Mouse (Mus musculus) cerebellum, adult 2 months (tissue): Measurements from ENCODE around the gene Lrrc56.

Experiments used
- CTCF ChIP-seq: fragments of 200-500 bp; IDR thresholded peaks from 2 replicates; pipeline ENCODE4 v1.5.1; 2011; ENCODE audit warnings: low read depth, mild to moderate bottlenecking, control low read depth, low read length, moderate library complexity, borderline replicate concordance; ENCODE audit not compliant: insufficient read depth
- POLR2A ChIP-seq: fragments of 200-500 bp; IDR thresholded peaks from 2 replicates; pipeline ENCODE4 v1.6.1; 2011; ENCODE audit warnings: low read length, control low read depth, borderline replicate concordance; ENCODE audit not compliant: insufficient read depth

DNA sequence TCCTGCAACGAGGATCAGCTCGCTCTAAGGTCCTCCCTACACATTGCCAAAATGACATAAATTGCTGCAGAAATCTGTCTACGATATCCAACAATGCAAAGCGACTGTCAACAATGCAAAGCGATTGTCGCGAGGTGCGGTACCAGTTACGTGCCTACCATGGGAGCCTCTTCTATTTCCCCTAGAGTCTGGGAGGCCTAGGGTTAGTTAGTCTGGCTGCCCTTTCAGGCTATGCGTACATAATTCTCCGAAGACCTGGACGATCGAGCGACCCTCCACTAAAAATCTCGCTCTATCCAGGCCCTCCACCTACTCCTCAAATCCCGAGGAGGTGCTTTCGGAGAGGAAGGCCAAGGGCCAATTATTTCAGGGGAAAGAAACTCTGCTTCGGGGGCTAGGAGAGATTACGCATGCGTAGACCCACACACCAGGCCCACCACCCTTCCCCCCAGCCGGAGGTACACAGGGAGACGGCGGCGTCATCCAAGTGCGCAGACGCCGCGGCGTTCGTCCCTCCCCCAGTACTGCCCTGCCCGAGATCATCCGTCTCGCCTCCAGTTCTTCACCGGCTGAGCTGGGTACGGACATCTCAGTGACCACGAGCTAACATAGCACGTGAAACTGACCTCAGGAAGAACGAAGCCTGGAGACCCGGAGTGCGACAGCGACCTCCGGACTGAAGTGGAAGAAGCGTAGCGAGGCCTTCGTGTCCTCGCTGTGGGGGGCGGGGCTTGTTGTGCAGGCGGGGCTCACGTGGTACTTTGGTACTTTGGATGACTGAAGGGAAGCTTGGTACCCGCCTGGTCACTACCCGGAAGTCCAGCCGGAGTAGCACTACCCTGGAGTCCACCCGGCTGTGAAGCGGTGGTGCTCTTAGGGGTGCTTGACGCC is 21.6 kb upstream of the Lrrc56 start, which contains the start of gene Rnh1:
- no peak for TF ChIP-seq CTCF
- peak; percentile 98 for TF ChIP-seq POLR2A
